Mouse (Mus musculus) lung, postnatal 0 days (tissue): ENCODE data around the gene Grin2a.

Source experiments
- CTCF ChIP-seq: IDR thresholded peaks from 2 replicates; pipeline ENCODE4 v1.5.1; 2016; ENCODE audit warnings: antibody characterized with exemption, mild to moderate bottlenecking
- EP300 ChIP-seq: IDR thresholded peaks from 2 replicates; pipeline ENCODE4 v1.6.1; 2016; ENCODE audit warnings: antibody characterized with exemption, mild to moderate bottlenecking, control low read depth

- TF ChIP-seq CTCF: no peak
- TF ChIP-seq EP300: no peak
Observed at GRCm38 (mm10) chr16:9900996-9901395, 94.4 kb downstream of the Grin2a start.
